Mouse (Mus musculus): ENCODE measurements around the gene Lurap1l. TPM values are rescaled to one million over a fixed set of nuclear protein-coding genes. Genes with fewer than 3 reads are reported as not detected.

The Lurap1l gene
- total RNA-seq (2023): not detected in 2 replicates

GRCm38 (mm10) chr4:80910481-80910870 lies at the start of gene Lurap1l:
Gene Lurap1l (plus strand): TSS chr4:80910646.

Other genes starting within 250 kb of the Lurap1l start
- gene Tyrp1, start 76.5 kb upstream of the Lurap1l start, total RNA-seq (2023): not detected in 2 replicates